Mouse (Mus musculus) lung, postnatal 14 days (tissue): ENCODE data around the gene Lrmda.
"Not testable (repeated sequence)": the region's sequence is repeated elsewhere in the genome, so short reads cannot be mapped to it uniquely, and the experiment has no call there.

Experiments used
- DNase-seq: peaks from one replicate; pipeline ENCODE4 v3.0.0; 2021

The Lrmda gene

DNA sequence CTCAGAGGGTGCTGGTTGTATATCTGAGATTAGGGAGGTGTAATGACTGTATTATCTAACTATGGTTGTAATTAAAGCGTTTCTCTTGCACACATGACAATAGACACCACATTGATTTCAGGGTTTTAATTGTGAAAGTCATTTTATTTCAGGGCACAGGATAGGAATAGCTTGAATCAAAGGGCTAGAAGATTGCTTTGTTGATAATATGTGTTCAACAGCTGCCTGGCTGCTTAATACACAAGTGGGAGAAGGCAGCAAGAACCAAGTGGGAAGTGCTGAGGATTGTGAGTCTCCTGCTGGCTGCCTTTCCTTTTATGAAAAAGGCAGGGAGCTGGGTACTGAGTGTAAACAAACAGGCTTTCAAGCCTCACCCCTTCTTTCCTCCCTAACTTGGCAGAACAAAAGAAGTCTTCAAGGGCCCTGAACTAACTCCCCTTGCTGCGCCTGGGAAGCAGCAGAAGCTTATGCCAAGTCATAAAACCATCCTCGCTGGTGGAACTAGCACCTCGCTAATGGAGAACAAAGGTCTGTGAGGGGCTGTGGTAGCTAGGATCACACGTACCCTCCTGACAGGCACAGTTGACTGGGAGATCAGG lies 726.5 kb downstream of the Lrmda start:
- DNase-seq = peak; percentile 29

DNA sequence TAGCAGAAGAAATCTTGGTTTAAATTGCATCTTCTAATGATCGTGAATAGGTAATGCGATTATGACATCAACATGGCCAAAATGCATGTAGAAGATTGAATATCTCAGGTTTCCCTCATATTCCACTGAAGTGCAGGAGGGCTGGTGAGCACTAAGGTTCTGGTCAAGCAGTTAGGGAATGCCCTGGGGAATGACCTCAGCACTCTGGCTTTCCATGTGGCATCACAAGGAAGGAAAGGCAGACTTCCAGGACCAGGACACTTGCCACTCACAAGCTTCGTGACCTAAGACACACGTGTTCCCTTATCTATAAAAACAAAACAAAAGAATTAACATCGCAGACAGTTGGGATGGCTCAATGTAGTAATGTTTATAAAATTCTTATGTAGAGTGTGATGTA lies 728.3 kb downstream of the Lrmda start:
- DNase-seq = no peak

DNA sequence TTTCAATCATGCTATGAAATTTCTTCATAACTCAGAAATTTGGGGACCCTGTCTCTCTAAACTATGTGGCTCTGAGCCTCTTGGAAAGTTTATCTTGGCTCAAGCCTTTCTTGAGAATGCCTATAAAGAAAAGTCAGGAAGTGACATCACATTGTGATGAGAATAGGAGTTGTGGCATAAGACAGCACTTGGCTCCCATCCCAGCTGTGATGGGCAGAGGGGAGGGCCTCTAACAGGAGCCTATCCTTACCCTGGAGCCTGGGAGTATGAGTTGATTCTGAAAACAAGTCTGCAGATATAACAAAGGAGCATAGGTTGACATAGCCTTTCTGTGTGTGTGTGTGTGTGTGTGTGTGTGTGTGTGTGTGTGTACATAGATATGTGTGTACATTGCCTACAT lies 730.9 kb downstream of the Lrmda start:
- peak; percentile 59 for DNase-seq

DNA sequence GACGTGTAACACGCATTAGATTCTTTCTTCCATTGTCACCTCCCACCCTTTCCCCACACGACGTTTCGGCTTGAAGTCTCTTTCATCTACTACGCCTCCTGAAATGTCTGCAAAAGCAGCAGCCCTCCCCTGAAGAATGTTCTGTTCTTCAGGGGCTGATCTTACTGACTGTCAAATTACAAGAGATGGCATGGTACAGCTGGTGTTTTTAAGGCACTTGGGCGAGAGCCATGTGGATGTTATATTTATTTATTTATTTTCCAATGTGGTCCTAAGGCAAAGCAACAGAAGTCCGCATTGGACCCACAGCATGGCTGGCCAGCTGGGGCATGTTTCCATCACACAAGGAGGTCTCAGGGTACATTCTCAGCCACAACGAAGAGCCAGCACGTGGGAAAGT lies 731.8 kb downstream of the Lrmda start:
- peak; percentile 65 for DNase-seq

DNA sequence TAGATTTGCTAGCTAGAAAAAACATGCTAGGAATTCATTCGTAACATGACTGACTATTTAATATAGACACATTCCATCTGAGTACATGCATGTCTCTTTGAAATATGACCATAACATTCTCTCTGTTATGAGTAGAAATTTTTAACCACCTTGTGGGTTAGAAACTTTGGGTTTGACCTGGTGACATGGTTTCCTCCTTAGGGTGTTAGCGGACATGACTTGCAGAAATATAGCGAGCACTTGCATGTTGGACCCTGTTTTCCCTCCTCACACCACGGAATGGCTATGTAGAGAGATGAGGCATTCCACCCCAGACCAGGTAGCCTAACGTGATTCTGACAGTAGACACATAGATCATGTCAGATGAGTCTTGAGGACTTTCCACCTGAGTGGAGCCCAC lies 735.1 kb downstream of the Lrmda start:
- no peak for DNase-seq

DNA sequence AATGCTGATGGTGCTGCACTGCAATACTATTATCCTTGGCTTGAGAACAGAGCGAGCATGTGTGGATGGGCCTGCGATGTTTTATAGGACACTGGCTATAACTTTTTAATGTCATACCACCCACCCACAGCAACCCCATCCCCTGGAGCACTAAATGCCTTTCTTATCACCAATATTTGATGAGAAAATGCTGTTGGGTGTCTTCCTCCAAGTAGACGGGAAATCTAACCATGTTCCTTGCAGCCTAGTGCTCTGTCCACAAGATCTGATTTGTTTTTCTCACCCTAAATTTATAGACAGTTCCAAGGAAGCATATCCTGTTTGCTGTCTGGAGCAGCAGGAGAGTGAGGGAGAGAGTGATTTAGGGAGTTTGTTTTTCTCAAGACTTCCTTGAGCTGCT lies 738.0 kb downstream of the Lrmda start:
- no peak for DNase-seq

DNA sequence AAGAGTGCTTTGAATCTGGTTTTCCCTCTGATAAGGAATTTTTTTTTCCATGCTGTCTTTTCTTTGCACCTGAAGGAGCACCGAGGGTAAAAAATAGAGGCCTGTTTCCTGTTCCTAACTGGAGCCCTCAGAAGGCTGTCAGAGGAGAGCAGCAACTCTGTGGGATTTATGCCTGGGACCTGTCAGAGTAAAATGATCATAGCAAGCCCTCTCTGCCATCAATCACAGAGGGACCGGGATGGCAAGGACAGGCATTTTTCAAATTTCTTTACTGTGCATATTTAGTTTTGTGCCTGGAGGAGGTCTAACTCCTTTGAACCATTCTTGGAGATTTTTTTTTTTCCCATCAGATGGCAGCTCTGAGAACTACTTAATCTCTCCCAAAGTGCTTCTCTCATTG lies 739.7 kb downstream of the Lrmda start:
- DNase-seq = no peak

DNA sequence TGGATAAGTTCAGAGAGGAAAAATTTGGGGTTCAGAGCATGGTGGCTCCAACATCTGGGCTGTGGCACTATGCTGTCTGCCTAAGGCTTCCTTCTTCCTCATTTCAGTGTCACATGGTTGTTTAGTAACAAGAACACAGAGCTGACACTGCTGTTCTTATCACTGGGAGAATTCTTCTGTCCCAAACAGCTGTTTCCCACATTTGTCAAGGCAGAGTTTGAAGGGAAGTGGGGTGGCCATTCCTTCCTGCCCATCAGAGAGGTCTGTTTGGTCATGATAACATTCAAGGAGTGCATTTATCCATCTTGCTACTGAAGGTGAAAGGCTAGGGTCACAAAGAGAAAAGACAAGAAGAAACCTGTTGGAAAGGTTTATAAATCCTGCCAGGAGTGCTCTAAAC lies 740.2 kb downstream of the Lrmda start:
- DNase-seq = peak; percentile 29

DNA sequence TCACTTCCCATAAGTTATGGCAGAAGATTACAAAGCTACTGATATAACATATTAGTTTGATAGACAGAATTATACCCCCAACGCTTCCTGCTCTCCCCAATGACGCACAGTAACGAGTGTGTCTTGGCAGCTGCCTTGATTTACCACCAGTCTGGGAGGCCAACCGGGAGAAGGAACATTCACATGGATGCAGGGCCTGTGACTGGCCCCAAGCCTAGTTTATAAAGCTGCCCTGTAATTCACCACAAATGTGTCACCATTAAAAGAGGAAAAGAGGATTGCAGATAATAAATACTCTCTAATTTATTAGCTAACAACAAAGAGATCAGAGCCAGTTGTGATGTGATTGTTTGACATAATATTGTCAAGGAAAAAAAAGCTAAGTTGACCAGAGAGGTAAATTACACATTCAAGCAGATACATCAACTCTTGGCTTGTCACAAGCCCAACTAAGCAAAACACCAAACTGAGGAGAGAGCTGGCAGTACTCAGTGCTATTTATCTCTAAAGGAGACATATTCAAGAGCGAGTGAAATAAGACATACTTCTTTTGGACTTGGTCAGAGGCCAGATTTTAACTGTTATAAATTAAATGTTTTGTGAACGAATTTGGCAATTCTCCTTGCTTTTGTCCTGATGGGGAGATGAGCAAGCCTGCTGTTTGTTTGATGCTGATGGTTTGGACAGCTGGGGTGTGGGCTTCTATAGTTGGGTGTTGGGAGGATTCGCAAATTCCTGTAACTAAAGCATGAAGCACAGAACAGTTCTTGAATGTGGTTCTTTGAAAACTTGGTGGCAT lies 740.9 kb downstream of the Lrmda start:
- DNase-seq = peak; percentile 55

DNA sequence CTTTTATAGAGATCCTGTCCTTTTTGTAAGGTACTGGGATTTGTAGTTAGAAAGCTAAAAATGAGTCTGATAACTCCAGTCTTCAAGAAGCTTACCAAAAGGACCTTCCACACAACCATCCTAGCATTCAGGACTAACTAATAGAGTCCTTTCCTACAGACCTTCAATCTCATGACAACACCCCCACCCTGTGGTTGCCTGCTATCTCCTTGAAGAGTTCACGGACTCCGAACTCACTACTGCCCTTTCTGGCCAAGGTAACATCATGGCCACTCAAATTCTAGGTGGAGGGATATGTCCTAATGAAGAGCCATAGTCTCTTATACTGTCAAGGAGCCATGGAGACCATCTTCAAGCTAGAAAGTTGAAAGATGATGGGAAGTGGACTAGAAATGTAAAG lies 762.2 kb downstream of the Lrmda start:
- DNase-seq = peak; percentile 56

DNA sequence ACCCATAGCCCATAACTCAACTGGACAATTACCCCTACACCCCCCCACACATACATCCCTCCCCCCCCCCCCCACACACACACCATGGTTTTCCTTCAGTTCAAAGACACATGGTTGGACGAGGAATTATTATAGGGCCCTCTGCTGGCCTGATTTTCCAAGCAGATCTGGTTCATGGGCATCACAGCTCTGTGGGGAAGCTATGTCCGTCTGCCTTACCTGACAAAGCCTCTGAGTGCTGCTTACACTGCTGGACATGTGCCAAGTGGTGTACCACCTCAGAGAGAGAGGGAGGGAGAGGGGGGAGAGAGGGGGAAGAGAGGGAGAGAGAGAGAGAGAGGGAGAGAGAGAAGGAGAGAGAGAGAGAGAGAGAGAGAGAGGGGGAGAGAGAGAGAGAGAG lies 762.9 kb downstream of the Lrmda start:
- peak; percentile 2 for DNase-seq

DNA sequence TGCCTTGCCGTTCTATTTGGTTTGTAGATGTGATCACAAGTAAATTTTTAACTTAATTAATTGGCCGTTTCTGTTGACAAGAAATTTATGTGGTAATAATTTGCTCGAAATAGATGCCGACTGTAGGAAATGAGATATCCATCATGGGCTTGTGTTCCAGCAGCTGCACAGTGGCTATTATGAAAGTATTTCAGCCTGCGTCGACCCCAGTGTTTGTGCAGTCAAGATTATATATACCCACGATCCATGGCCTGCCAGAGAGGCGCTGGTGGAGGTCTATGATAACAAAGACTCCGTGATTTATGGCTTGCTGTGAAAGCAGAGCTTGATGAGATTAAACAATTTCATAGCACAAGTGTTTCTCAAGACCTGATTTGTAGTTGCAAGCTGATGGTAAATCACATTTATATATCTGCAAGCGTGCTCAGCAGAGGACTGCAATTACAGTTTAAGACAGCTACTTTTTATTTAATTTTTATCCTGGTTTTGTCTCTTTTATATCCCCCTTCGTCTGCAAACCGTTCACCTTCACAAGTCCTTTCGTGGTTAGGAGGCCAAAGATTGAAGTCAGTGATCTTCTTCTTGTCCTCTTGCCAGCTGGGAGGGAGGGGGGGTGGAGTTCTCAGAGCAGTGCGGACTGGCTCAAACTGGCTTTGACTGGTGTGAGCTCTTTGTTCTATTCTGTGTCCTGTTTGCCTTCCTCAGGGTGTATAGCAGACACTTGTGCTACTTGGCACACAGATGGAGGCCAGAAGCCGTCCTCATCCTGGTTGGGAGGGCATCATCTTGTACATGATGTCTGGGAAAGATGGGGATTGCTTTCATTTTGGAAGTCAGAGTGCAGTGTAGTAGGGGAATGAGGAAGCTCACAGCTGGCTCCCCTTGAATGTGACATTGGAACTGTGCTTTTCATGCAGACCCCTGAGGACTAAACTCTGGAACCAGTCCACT lies 764.0 kb downstream of the Lrmda start:
- DNase-seq = peak; percentile 11

DNA sequence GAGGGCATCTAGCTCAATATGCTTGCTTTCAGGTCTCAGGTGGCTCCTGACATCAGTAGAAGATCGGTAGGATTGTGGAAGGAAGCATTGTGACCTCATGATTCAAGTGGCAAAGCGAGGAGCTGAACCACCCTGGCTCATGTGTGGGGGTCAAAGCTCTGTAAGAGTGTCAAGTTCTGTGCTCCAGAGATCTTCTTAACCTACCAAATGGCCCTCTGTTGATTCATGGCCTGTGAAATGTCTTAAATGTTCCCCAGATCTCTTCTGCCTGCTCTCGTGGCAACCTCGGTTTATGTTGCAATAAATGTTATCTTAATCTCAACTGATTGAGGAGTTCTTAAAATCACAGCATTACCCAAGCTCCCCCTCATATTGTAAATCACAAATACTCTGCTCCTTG lies 780.5 kb downstream of the Lrmda start:
- DNase-seq = no peak

DNA sequence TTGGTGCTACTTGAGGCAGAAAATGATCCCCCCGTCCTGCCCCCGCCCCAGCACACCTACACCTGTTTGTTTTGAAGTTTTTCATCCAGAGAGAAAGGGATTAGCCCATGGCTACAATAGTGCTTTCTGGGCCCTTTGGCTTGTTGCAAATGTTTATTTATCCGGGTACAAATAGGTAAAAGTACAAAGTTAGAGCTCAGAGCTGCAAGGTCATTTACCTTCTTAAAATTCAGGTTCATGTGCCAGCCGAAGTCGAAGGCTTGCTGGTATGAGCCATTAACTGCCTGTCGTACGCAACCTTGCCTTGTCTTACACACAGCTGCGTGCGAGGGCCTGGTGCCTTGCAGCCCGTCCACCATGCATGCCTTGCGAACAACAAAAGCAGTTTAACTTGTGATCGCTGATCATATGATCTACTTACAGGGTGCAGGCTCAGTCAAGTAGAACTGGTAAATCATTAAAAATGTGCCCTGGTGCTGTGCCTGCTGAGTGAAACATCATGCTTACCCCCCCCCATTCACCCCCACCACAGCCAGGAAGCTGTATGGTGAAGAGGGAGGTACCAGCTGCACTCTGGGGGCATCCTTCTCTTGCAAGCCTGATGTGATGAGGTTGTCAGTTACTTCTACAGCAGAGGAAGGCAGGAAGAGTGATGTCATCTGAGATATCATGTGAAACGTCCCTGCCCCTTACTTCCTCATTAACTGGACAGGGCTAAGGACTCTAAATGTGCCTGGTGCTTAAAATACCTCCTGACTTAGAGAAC lies 781.5 kb downstream of the Lrmda start:
- DNase-seq = no peak

DNA sequence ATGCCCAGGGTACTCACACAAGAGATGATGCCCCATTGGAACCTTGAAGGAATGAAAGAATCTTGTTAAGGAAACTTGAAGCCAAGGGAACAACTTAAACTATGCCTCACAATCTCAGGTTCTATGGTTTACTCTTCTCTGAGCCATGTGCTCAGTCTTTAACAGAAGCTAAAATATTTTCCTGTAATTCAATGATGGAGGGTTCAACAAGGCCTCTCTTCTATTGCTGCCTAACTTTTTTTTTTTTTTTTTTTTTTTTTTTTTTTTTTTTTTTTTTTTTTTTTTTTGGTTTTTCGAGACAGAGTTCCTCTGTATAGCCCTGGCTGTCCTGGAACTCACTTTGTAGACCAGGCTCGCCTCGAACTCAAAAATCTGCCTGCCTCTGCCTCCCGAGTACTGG lies 782.2 kb downstream of the Lrmda start:
- DNase-seq = not testable (repeated sequence)

DNA sequence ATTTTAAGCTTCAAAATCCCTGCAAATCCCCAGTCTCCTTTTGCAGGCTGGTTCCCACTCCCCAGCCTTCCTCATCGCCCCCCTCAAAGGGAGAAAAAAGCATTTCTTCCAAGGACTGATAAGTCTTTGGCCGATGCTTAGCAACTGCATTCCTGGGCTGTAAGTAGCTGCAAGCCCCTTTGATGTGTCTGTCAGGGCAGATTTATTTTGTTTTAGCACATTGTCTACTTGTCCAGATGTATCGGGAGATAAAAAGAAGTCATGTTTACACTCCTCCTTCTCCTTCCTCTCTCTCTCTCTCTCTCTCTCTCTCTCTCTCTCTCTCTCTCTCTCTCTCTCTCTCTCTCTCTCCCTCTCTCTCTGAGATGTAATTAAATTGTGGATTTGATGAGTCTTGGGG lies 787.8 kb downstream of the Lrmda start:
- DNase-seq = no peak

DNA sequence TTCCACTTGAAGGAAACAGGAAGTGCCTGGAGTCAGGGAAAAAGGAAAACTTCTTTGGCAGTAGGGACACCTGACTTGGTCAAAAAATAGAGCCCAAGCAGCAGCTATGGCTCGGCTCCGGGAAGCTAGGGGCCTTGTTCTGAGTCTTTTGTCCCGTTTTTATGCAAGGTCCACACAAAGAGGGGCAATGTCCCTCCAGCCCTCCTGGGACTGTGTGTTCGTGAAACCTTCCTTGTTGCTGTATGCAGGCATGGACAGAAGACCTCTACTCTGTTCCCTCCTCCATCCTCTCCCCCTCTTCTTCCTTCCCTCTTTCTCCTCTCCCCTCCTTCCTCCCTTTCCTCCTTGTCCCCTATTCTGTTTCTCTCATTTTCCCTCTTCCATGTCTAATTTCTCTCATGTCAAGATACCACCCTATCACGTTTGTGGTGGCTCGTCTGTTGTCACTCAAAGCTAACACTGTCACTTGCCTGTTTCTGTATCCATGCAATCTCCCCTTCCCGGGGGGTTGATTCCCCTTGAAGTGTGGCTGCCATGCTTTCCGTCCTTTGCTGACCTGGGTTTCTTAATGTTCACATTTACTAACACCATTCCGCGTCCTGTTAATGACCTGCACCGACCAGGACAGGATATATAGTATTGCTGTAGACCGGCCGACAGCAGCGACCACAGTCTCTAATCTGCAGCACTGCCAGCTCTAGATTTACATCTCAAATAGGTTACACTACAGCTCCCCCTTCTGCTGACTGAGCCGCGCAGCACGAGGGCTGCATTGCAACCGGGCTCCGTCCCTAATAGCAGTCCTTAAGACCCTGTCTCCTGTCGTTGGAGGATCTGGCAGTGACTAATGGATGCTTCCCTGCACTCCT lies 788.4 kb downstream of the Lrmda start:
- peak; percentile 70 for DNase-seq

DNA sequence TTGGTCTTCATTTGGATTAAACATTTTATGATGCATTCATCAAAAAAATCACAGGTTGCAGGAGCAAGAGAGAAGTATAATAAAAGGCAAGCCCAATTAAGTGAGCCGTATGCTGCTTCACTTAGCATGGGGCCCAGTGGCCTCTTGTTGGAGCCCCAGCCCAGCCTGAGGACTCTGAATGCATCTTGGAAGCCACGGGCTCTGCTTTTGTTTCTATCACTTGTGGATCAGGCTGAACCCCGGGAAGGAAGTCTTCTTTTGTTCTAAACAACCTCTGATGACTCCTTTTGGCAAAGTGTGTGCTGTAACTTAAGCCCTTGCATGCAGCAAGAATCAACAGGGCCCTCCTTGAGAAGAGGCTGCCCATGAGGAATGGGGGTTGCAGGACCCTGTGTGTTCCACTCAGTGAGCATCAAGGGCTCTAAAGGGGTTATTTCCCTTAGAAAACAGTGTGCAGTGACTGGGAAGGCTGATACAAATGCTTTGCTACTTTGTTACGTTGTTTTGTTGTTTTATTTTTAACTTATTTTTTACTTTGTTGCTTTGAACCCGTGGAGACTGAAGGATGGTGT lies 789.2 kb downstream of the Lrmda start:
- DNase-seq = no peak

DNA sequence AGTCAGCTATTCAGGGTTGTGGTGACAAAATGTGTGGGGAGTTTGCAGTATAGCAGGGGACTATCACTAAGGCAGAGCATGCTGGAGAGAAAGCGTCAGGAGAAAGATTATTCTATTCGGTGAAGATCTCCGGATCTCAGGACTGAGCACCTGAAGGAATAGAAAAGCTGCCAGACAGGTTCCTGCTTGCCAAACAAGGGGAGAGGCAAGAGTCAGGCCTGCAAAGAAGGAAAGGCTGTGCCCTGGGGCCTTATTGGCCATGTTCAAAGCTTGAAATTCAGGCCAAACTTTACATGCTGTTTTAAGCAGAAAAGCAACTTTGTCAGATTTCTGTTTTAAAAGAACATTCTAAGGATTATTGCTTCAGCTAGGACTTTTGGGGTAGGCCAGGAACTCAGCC lies 789.7 kb downstream of the Lrmda start:
- no peak for DNase-seq

DNA sequence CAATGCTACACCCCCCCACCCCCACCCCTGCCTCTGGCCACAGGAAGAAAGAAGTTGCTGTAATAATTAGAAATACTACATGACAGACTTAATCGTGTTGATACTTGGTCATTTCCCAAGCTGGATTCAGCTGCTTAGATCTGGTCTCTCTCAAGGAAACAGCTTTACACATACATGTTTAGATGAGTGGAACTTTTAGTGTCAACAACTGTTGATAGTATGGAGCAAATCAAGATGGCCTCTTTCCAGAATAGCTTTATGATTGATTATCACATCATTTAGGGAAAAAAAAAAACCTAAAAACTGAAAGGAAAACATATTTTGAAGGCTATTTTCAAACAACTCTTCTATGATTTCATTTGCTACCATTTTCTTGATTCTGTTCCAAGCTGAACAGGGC lies 791.0 kb downstream of the Lrmda start:
- DNase-seq = no peak

DNA sequence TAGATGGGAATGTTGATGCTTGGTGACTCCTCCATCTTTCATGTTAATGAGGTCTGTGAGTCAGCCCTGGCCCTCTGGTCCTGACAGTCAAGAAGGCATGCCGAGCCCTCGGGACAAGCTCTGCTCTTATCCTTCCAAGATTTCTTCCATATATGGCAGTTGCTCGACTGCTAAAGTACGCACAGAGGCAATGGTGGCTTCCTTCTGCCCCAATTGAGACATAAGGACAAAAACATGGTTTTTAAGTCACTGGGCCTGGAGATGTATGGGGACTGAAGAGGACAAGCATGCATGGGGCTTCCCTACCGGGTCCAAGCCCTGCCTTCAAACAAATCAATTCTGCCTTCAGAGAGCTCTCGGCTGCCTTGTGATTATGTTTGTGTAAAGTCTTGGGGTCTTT lies 793.3 kb downstream of the Lrmda start:
- DNase-seq = no peak

DNA sequence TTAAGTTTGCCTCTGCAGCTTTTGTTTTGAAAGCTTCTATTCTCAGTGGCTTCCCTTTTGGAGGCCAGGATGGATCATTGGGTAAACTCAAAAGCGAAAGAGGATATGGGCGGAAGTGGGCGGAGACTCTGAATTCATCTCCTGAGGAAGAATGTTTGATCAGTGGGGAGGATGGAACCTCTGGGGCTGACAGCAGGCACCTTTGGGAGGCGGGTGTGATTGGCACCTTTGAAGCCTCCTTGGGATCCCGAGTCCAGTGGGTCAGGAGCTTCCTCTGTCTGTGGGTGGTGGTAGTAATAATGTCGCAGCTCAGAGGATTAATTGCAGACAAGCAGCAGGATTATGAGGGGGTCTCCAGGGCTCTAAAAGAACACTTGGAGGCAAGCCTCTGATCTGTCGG lies 793.9 kb downstream of the Lrmda start:
- DNase-seq = peak; percentile 43
